Mouse (Mus musculus) heart, embryonic 13.5 days (tissue): Measurements from ENCODE around the gene Glis1. TPM values are rescaled to one million over a fixed set of nuclear protein-coding genes. Genes with fewer than 3 reads are reported as not detected.
A peak's percentile ranks its signal among the peaks of the same experiment; 100 is the strongest.

Experiments used
- ATAC-seq: fragments of 200-750 bp; cut with Nextera tagmentation; 2 replicates; pipeline ENCODE4 v1.8.0; 2017; ENCODE audit warnings: moderate TSS enrichment; ENCODE audit not compliant: insufficient number of reproducible peaks, low FRiP score, low TSS enrichment; ENCODE audit errors: extremely low read depth
- H3K27ac ChIP-seq: fragments of 300-500 bp; sonication (generic); replicated peaks from 2 replicates; pipeline ENCODE4 v1.5.1; 2015; ENCODE audit warnings: moderate library complexity, mild to moderate bottlenecking, inconsistent platforms
- H3K27me3 ChIP-seq: fragments of 300-500 bp; sonication (generic); replicated peaks from 2 replicates; pipeline ENCODE4 v1.6.1; 2015; ENCODE audit warnings: mild to moderate bottlenecking, inconsistent platforms
- H3K36me3 ChIP-seq: fragments of 300-500 bp; sonication (generic); 2 replicates; pipeline ENCODE4 v1.6.1; 2015; ENCODE audit warnings: mild to moderate bottlenecking, inconsistent platforms
- H3K4me1 ChIP-seq: fragments of 300-500 bp; sonication (generic); 2 replicates; pipeline ENCODE4 v1.6.1; 2015; ENCODE audit warnings: inconsistent platforms
- H3K4me2 ChIP-seq: fragments of 300-500 bp; sonication (generic); 2 replicates; pipeline ENCODE4 v1.6.1; 2015; ENCODE audit warnings: inconsistent platforms, mild to moderate bottlenecking, moderate library complexity
- H3K4me3 ChIP-seq: fragments of 300-500 bp; sonication (generic); 2 replicates; pipeline ENCODE4 v1.5.1; 2015; ENCODE audit warnings: moderate library complexity, mild to moderate bottlenecking, inconsistent platforms
- H3K9ac ChIP-seq: fragments of 300-500 bp; sonication (generic); 2 replicates; pipeline ENCODE4 v1.6.1; 2015; ENCODE audit warnings: inconsistent platforms, mild to moderate bottlenecking, moderate library complexity
- H3K9me3 ChIP-seq: fragments of 300-500 bp; sonication (generic); 2 replicates; pipeline ENCODE4 v1.6.1; 2016; ENCODE audit warnings: inconsistent platforms
- WGBS: fragments of 180-500 bp; shearing (Covaris S2); methylation state at CpG from one replicate; pipeline ENCODE4 v1.1.7; 2015; ENCODE audit warnings: mixed read lengths; 5-methylcytosine and 5-hydroxymethylcytosine counted together
- polyA plus RNA-seq: library from polyadenylated mRNA; unstranded; fragments of >200 nt; fragmentation: Nextera tagmentation; extraction: Ambion mirVana; gene quantifications from 2 replicates; pipeline ENCODE4 v1.2.1, GENCODE M21; 2015

The Glis1 gene
- polyA plus RNA-seq, 1 experiment from 2014 or later = 0.12 TPM

DNA sequence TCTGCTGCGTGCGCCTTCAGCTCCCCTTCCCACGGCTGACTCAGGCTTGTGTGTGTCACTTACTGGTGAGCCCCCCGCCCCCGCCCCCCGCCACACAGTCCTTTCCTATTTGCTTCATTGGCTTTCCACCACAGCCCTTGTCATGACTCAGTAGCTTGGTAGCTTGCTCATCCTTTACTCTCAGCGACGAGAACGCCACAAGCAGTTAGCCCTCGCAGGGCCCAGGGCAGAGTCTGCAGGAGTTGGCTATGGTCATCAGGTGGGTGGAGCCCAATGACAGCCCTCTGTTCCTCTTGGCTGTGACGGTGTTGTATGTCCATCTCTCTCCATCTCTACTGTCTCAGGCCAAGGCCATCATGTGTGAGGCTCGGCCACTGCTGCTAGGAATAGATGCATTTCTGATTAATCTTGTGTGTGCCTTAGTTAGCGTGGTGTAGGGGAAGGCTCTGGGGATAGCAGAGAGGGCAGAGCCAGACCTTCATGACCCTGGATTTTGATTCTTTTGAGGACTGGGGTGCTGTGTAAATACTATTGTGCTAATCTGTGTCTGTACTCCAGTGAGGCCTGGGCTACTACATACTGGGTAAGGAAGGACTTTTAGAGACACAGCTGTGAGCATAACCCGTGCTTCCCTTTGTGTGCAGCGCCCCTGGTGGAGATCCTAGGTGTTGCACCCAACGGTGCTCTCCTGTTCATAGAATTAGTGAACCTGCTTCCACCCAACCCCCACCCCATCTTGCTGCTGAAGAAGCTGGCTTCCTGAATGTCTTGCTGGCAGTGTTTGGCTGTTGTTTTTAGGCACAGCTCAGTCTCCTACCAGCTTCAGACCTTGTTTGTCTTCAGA is 19.0 kb downstream of the Glis1 start:
- no peak overlapping the region for H3K9ac ChIP-seq
- no peak overlapping the region for H3K4me3 ChIP-seq
- no peaks in the 10 kb centered on the region for H3K9me3 ChIP-seq
- H3K27ac ChIP-seq = no peak overlapping the region
- 54% methylated on average over 16 of the region's 16 CpGs for whole genome bisulfite sequencing
- peaks cover 52% of the 10 kb centered on the region for H3K27me3 ChIP-seq
- H3K36me3 ChIP-seq = no peaks in the 10 kb centered on the region
- no peak for ATAC-seq
- no peak overlapping the region for H3K4me2 ChIP-seq
- H3K4me1 ChIP-seq = 0 out of 2 replicates have a peak, but pooled peaks cover 5% of the 10 kb centered on the region

DNA sequence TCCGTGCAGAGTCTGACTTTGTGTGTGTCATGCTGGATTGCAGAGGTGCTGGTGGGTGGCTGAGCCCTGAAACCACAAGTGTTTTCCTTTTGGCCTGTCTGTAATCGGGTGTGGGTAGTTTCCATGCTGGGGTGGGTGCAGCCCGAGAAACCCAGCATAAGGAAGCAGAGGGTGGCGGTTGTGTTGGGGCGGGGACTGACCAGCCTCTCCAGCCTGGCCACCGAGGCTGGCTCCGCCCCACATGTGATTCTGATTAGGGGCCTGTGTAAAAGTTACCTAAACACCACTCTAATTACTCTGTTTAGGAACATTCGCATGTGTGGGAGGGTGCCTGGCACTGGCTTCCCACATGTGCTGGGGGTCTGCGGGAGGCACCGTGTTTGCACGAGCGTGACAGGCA is 23.2 kb downstream of the Glis1 start:
- H3K4me3 ChIP-seq = no peak overlapping the region
- no peak overlapping the region for H3K9ac ChIP-seq
- H3K4me2 ChIP-seq = peak overlapping the region; percentile 16; the same call in 1 of the 2 replicates
- 47% methylated on average over 12 of the region's 12 CpGs for WGBS
- H3K9me3 ChIP-seq = no peaks in the 10 kb centered on the region
- peaks cover 35% of the 10 kb centered on the region for H3K27me3 ChIP-seq
- H3K27ac ChIP-seq = no peak overlapping the region
- no peaks in the 10 kb centered on the region for H3K36me3 ChIP-seq
- ATAC-seq = no peak
- H3K4me1 ChIP-seq = peaks cover 5% of the 10 kb centered on the region; the same call in 1 of the 2 replicates

GRCm38 (mm10) chr4:107458907-107459306 is 24.5 kb downstream of the Glis1 start:
- no peak overlapping the region for H3K27ac ChIP-seq
- no peak overlapping the region for H3K9ac ChIP-seq
- 50% methylated on average over 17 of the region's 17 CpGs for WGBS
- peak overlapping the region; percentile 1; the same call in 1 of the 2 replicates for H3K4me2 ChIP-seq
- H3K9me3 ChIP-seq = no peaks in the 10 kb centered on the region
- no peak overlapping the region for H3K4me3 ChIP-seq
- H3K4me1 ChIP-seq = peaks cover 5% of the 10 kb centered on the region; the same call in 1 of the 2 replicates
- peaks cover 34% of the 10 kb centered on the region for H3K27me3 ChIP-seq
- peak; percentile 57; the same call in 1 of the 2 replicates for ATAC-seq
- H3K36me3 ChIP-seq = no peaks in the 10 kb centered on the region

GRCm38 (mm10) chr4:107459461-107459860 is 25.1 kb downstream of the Glis1 start:
- H3K27ac ChIP-seq = no peak overlapping the region
- no peaks in the 10 kb centered on the region for H3K9me3 ChIP-seq
- H3K4me1 ChIP-seq = peaks cover 5% of the 10 kb centered on the region; the same call in 1 of the 2 replicates
- H3K4me3 ChIP-seq = no peak overlapping the region
- 80% methylated on average over 2 of the region's 2 CpGs for WGBS
- peaks cover 40% of the 10 kb centered on the region for H3K27me3 ChIP-seq
- peak overlapping the region; percentile 1; the same call in 1 of the 2 replicates for H3K4me2 ChIP-seq
- no peaks in the 10 kb centered on the region for H3K36me3 ChIP-seq
- ATAC-seq = no peak
- no peak overlapping the region for H3K9ac ChIP-seq

GRCm38 (mm10) chr4:107460468-107460867 is 26.1 kb downstream of the Glis1 start:
- Histone ChIP-seq H3K4me3 (no peak overlapping the region), H3K9me3 (no peaks in the 10 kb centered on the region)
- no peak for ATAC-seq

DNA sequence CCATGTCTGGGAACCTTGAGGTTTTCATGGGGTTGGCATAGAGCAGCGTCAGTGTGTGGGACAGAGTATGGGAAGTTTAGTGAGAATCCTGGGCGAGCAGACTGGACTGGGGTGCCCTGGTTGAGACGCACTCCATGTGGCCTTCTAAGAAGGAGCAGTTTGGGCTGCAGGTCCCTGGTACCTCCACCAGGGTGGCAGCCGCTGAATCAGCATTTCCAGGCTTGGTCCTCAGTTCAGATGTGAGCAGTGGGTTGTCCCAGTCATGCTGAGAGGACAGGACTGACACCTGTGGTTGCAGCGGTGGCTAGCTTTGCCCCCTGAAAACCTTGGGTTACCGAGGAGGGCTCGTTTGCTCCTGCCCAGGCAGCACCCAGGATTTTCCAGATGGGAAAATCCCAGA is 33.4 kb downstream of the Glis1 start:
- 72% methylated on average over 7 of the region's 7 CpGs for WGBS
- peaks cover 89% of the 10 kb centered on the region for H3K27me3 ChIP-seq
- H3K36me3 ChIP-seq = no peaks in the 10 kb centered on the region
- H3K4me2 ChIP-seq = no peak overlapping the region
- H3K4me1 ChIP-seq = peaks cover 13% of the 10 kb centered on the region
- no peak overlapping the region for H3K9ac ChIP-seq
- no peak overlapping the region for H3K4me3 ChIP-seq
- H3K9me3 ChIP-seq = no peaks in the 10 kb centered on the region
- no peak overlapping the region for H3K27ac ChIP-seq
- no peak for ATAC-seq

More at GRCm38 (mm10) chr4:107460468-107460867, 26.1 kb downstream of the Glis1 start:
- H3K4me2 ChIP-seq = no peak overlapping the region
- no peak overlapping the region for H3K27ac ChIP-seq
- peaks cover 50% of the 10 kb centered on the region for H3K27me3 ChIP-seq
- H3K36me3 ChIP-seq = no peaks in the 10 kb centered on the region
- no peak overlapping the region for H3K9ac ChIP-seq
- H3K4me1 ChIP-seq = peaks cover 5% of the 10 kb centered on the region; the same call in 1 of the 2 replicates
- WGBS = 86% methylated on average over 11 of the region's 11 CpGs

DNA sequence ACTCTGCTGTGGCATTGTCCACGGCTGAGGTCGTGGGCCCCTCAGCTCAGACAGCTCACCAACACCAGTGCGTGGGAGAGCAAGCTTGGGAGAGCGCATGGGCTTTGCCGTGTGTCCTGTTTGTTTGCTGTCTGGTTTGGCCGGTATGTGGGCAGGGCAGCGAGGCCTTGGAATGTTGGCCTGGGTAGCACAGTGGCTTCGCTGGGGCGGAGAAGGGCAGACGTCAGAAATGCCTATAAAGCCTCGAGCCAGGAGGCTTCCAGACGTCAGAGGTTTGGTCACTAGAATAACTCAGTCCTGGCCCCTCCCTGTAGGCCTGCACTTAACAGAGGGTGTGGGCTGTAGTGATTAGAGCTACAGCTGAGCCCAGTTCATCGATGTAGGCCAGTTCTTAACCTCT is 33.9 kb downstream of the Glis1 start:
- H3K4me1 ChIP-seq = peaks cover 13% of the 10 kb centered on the region
- WGBS = 28% methylated on average over 13 of the region's 13 CpGs
- H3K36me3 ChIP-seq = no peaks in the 10 kb centered on the region
- H3K4me2 ChIP-seq = no peak overlapping the region
- H3K27me3 ChIP-seq = peaks cover 93% of the 10 kb centered on the region
- H3K27ac ChIP-seq = no peak overlapping the region
- H3K9ac ChIP-seq = no peak overlapping the region
- ATAC-seq = no peak
- no peak overlapping the region for H3K4me3 ChIP-seq
- H3K9me3 ChIP-seq = no peaks in the 10 kb centered on the region

DNA sequence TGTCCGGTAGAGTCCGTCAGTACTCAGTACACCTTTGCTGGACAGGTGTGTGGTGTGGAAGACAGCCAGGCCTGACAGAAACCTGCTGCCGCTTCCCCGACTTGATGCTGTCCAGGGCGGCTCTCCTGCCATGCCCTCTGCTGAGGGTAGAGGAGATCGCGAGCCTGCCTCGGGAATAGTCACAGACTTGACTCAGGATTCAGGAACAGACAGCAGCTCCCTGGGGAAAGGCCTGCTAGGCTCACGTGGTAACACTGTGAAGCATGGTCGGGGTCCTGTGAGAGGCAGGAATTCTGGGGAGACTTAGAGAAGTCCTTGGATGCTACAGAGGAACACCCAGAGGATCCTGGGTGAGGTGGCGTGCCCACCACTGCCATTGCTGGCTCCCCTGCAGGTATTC is 34.4 kb downstream of the Glis1 start:
- Histone ChIP-seq H3K4me2 (no peak overlapping the region), H3K27ac (no peak overlapping the region), H3K9me3 (no peaks in the 10 kb centered on the region), H3K9ac (no peak overlapping the region), H3K4me1 (peaks cover 13% of the 10 kb centered on the region), H3K4me3 (no peak overlapping the region), H3K27me3 (peaks cover 94% of the 10 kb centered on the region), H3K36me3 (no peaks in the 10 kb centered on the region)
- WGBS = 63% methylated on average over 11 of the region's 11 CpGs
- ATAC-seq = no peak

- no peak overlapping the region for H3K4me2 ChIP-seq
These were observed 41.9 kb downstream of the Glis1 start for GRCm38 (mm10) chr4:107476266-107476665.

DNA sequence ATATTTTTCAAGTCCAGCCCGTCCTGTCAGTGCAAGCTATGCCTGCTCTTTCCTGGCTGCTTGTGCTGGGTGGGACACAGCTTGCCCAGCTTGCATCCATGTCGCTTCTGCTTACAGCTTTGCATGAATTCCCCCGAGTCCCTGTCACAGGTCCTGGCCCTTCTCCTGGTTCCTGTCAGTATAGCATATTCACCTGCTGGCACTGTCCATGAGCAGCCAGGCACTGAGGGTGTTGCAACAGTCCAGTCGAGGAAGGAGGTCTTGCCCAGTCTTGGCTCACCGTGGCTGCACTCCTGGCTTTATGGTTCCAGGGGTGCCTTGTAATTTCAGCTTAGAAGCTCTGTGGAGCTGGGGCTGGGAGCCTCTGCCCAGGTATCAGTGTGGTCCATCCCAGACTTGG is 44.6 kb downstream of the Glis1 start:
- Histone ChIP-seq H3K4me3 (no peak overlapping the region), H3K4me1 (no peaks in the 10 kb centered on the region), H3K9ac (no peak overlapping the region), H3K27ac (no peak overlapping the region), H3K36me3 (no peaks in the 10 kb centered on the region), H3K27me3 (peaks cover 66% of the 10 kb centered on the region), H3K9me3 (no peaks in the 10 kb centered on the region), H3K4me2 (no peak overlapping the region)
- 67% methylated on average over 5 of the region's 5 CpGs for WGBS
- ATAC-seq = no peak

More at GRCm38 (mm10) chr4:107476266-107476665, 41.9 kb downstream of the Glis1 start:
- H3K9me3 ChIP-seq = no peaks in the 10 kb centered on the region
- ATAC-seq = no peak
- no peak overlapping the region for H3K27ac ChIP-seq
- 52% methylated on average over 11 of the region's 11 CpGs for WGBS
- H3K4me3 ChIP-seq = no peak overlapping the region
- no peaks in the 10 kb centered on the region for H3K36me3 ChIP-seq
- peaks cover 89% of the 10 kb centered on the region for H3K27me3 ChIP-seq
- H3K4me1 ChIP-seq = no peaks in the 10 kb centered on the region
- H3K9ac ChIP-seq = no peak overlapping the region

- no peak overlapping the region for H3K9ac ChIP-seq
- no peak overlapping the region for H3K27ac ChIP-seq
- no peaks in the 10 kb centered on the region for H3K4me1 ChIP-seq
- WGBS = 73% methylated on average over 2 of the region's 2 CpGs
- ATAC-seq = no peak
- H3K4me2 ChIP-seq = no peak overlapping the region
- H3K4me3 ChIP-seq = no peak overlapping the region
- H3K36me3 ChIP-seq = no peaks in the 10 kb centered on the region
- H3K27me3 ChIP-seq = peaks cover 39% of the 10 kb centered on the region
- H3K9me3 ChIP-seq = no peaks in the 10 kb centered on the region
These were observed 48.1 kb downstream of the Glis1 start for GRCm38 (mm10) chr4:107482541-107482940.
